Mouse (Mus musculus): ENCODE measurements around the gene Cyfip1. TPM values are rescaled to one million over a fixed set of nuclear protein-coding genes. Genes with fewer than 3 reads are reported as not detected.

The Cyfip1 gene
- polyA plus RNA-seq, 1 experiment from 2014 or later: 54.8 TPM

- H3K27me3 ChIP-seq (ENCODE audit: control insufficient read depth, insufficient read depth, low read length): no peaks in the 10 kb centered on the region
- no peaks in the 10 kb centered on the region; the same call in 1 of the 2 replicates for H3K9me3 ChIP-seq (ENCODE audit: control insufficient read depth, low read length)
- no peak overlapping the region for H3K9ac ChIP-seq (ENCODE audit: low read length)
- no peak for ATAC-seq (ENCODE audit: insufficient number of reproducible peaks, insufficient read depth, low FRiP score, low read depth)
- H3K4me2 ChIP-seq (ENCODE audit: low read length): no peak overlapping the region
- 90% methylated on average over 2 of the region's 2 CpGs for WGBS
- H3K4me3 ChIP-seq (ENCODE audit: control insufficient read depth in 1 of 2, insufficient read depth in 1 of 2, low read depth in 1 of 2, low read length in 2 of 2): no peak overlapping the region
- peaks cover 16% of the 10 kb centered on the region; the same call in 1 of the 2 replicates for H3K36me3 ChIP-seq (ENCODE audit: control insufficient read depth, insufficient read depth, low read length)
- H3K4me1 ChIP-seq (ENCODE audit: control insufficient read depth in 2 of 2, insufficient read depth in 2 of 2, low read length in 2 of 2): peaks cover 0 to 3% of the 10 kb centered on the region in 2 experiments; a peak in 2 of 4 replicates
- no peak overlapping the region for H3K27ac ChIP-seq (replicated peaks in 1 of 2; ENCODE audit: control insufficient read depth in 1 of 2, insufficient read depth in 1 of 2, low read depth in 2 of 2, low read length in 2 of 2)
These were observed 114.5 kb downstream of the Cyfip1 start for GRCm38 (mm10) chr7:55956054-55956453.

- H3K9ac ChIP-seq (ENCODE audit: low read length): no peak overlapping the region
- H3K27me3 ChIP-seq (ENCODE audit: control insufficient read depth, insufficient read depth, low read length): no peaks in the 10 kb centered on the region
- H3K4me2 ChIP-seq (ENCODE audit: low read length): no peak overlapping the region
- no peak for ATAC-seq (ENCODE audit: insufficient number of reproducible peaks, insufficient read depth, low FRiP score, low read depth)
- no peak overlapping the region for H3K27ac ChIP-seq (replicated peaks in 1 of 2; ENCODE audit: control insufficient read depth in 1 of 2, insufficient read depth in 1 of 2, low read depth in 2 of 2, low read length in 2 of 2)
- H3K4me3 ChIP-seq (ENCODE audit: control insufficient read depth in 1 of 2, insufficient read depth in 1 of 2, low read depth in 1 of 2, low read length in 2 of 2): no peak overlapping the region
- peaks cover 16% of the 10 kb centered on the region; the same call in 1 of the 2 replicates for H3K36me3 ChIP-seq (ENCODE audit: control insufficient read depth, insufficient read depth, low read length)
- peaks cover 0 to 5% of the 10 kb centered on the region in 2 experiments; a peak in 2 of 4 replicates for H3K4me1 ChIP-seq (ENCODE audit: control insufficient read depth in 2 of 2, insufficient read depth in 2 of 2, low read length in 2 of 2)
- 89% methylated on average over 3 of the region's 3 CpGs for WGBS
- H3K9me3 ChIP-seq (ENCODE audit: control insufficient read depth, low read length): no peaks in the 10 kb centered on the region; the same call in 1 of the 2 replicates
These were observed 115.6 kb downstream of the Cyfip1 start for GRCm38 (mm10) chr7:55957178-55957577.

GRCm38 (mm10) chr7:55957916-55958315 lies 116.4 kb downstream of the Cyfip1 start:
- Histone ChIP-seq H3K27ac (replicated peaks in 1 of 2; ENCODE audit: control insufficient read depth in 1 of 2, insufficient read depth in 1 of 2, low read depth in 2 of 2, low read length in 2 of 2) (no peak overlapping the region), H3K36me3 (ENCODE audit: control insufficient read depth, insufficient read depth, low read length) (peaks cover 16% of the 10 kb centered on the region; the same call in 1 of the 2 replicates), H3K4me2 (ENCODE audit: low read length) (no peak overlapping the region), H3K27me3 (ENCODE audit: control insufficient read depth, insufficient read depth, low read length) (no peaks in the 10 kb centered on the region), H3K9ac (ENCODE audit: low read length) (no peak overlapping the region), H3K9me3 (ENCODE audit: control insufficient read depth, low read length) (no peaks in the 10 kb centered on the region; the same call in 1 of the 2 replicates), H3K4me1 (ENCODE audit: control insufficient read depth in 2 of 2, insufficient read depth in 2 of 2, low read length in 2 of 2) (peaks cover 0 to 8% of the 10 kb centered on the region in 2 experiments; a peak in 2 of 4 replicates), H3K4me3 (ENCODE audit: control insufficient read depth in 1 of 2, insufficient read depth in 1 of 2, low read depth in 1 of 2, low read length in 2 of 2) (no peak overlapping the region)
- 94% methylated on average over 4 of the region's 4 CpGs for whole genome bisulfite sequencing
- no peak for ATAC-seq (ENCODE audit: insufficient number of reproducible peaks, insufficient read depth, low FRiP score, low read depth)

GRCm38 (mm10) chr7:55959801-55960200 lies 118.3 kb downstream of the Cyfip1 start:
- Histone ChIP-seq H3K4me1 (ENCODE audit: control insufficient read depth in 2 of 2, insufficient read depth in 2 of 2, low read length in 2 of 2) (peaks cover 0 to 9% of the 10 kb centered on the region in 2 experiments; a peak in 2 of 4 replicates), H3K27ac (replicated peaks in 1 of 2; ENCODE audit: control insufficient read depth in 1 of 2, insufficient read depth in 1 of 2, low read depth in 2 of 2, low read length in 2 of 2) (no peak overlapping the region), H3K36me3 (ENCODE audit: control insufficient read depth, insufficient read depth, low read length) (peaks cover 10% of the 10 kb centered on the region; the same call in 1 of the 2 replicates), H3K4me2 (ENCODE audit: low read length) (no peak overlapping the region), H3K9ac (ENCODE audit: low read length) (no peak overlapping the region), H3K4me3 (ENCODE audit: control insufficient read depth in 1 of 2, insufficient read depth in 1 of 2, low read depth in 1 of 2, low read length in 2 of 2) (no peak overlapping the region), H3K9me3 (ENCODE audit: control insufficient read depth, low read length) (no peaks in the 10 kb centered on the region), H3K27me3 (ENCODE audit: control insufficient read depth, insufficient read depth, low read length) (no peaks in the 10 kb centered on the region)
- ATAC-seq (ENCODE audit: insufficient number of reproducible peaks, insufficient read depth, low FRiP score, low read depth): no peak
- WGBS: 89% methylated on average over 3 of the region's 3 CpGs

GRCm38 (mm10) chr7:55960506-55960905 lies 119.0 kb downstream of the Cyfip1 start:
- Histone ChIP-seq H3K9ac (ENCODE audit: low read length) (no peak overlapping the region), H3K4me2 (ENCODE audit: low read length) (no peak overlapping the region)
- no peak for ATAC-seq (ENCODE audit: insufficient number of reproducible peaks, insufficient read depth, low FRiP score, low read depth)

GRCm38 (mm10) chr7:55962004-55962908 lies 120.7 kb downstream of the Cyfip1 start, which contains the start of gene Nipa2:
Gene Nipa2, minus strand, starts transcription at chr7:55962476.
- H3K36me3 ChIP-seq (ENCODE audit: control insufficient read depth, insufficient read depth, low read length): peaks cover 10% of the 10 kb centered on the region; the same call in 1 of the 2 replicates
- H3K4me2 ChIP-seq (ENCODE audit: low read length): peak within 1 kb of the TSS; percentile 68
- peak within 1 kb of the TSS; percentile 86 for H3K9ac ChIP-seq (ENCODE audit: low read length)
- H3K4me1 ChIP-seq (ENCODE audit: control insufficient read depth in 2 of 2, insufficient read depth in 2 of 2, low read length in 2 of 2): peaks cover 0 to 9% of the 10 kb centered on the region in 2 experiments; a peak in 2 of 4 replicates
- ATAC-seq (ENCODE audit: insufficient number of reproducible peaks, insufficient read depth, low FRiP score, low read depth): peak; percentile 97
- peak within 1 kb of the TSS; percentile 77 to 83 for H3K27ac ChIP-seq (replicated peaks in 1 of 2; ENCODE audit: control insufficient read depth in 1 of 2, insufficient read depth in 1 of 2, low read depth in 2 of 2, low read length in 2 of 2)
- H3K9me3 ChIP-seq (ENCODE audit: control insufficient read depth, low read length): no peaks in the 10 kb centered on the region
- WGBS: under 1% methylated on average over 70 of the region's 70 CpGs
- peak within 1 kb of the TSS; percentile 70 to 76 for H3K4me3 ChIP-seq (ENCODE audit: control insufficient read depth in 1 of 2, insufficient read depth in 1 of 2, low read depth in 1 of 2, low read length in 2 of 2)
- no peaks in the 10 kb centered on the region for H3K27me3 ChIP-seq (ENCODE audit: control insufficient read depth, insufficient read depth, low read length)

More at GRCm38 (mm10) chr7:55960506-55960905, 119.0 kb downstream of the Cyfip1 start:
- H3K36me3 ChIP-seq (ENCODE audit: control insufficient read depth, insufficient read depth, low read length): peaks cover 10% of the 10 kb centered on the region; the same call in 1 of the 2 replicates
- peaks cover 0 to 9% of the 10 kb centered on the region in 2 experiments; a peak in 2 of 4 replicates for H3K4me1 ChIP-seq (ENCODE audit: control insufficient read depth in 2 of 2, insufficient read depth in 2 of 2, low read length in 2 of 2)
- H3K4me3 ChIP-seq (ENCODE audit: control insufficient read depth in 1 of 2, insufficient read depth in 1 of 2, low read depth in 1 of 2, low read length in 2 of 2): no peak overlapping the region
- no peaks in the 10 kb centered on the region for H3K27me3 ChIP-seq (ENCODE audit: control insufficient read depth, insufficient read depth, low read length)
- 94% methylated on average over 1 of the region's 1 CpGs for WGBS
- H3K27ac ChIP-seq (replicated peaks in 1 of 2; ENCODE audit: control insufficient read depth in 1 of 2, insufficient read depth in 1 of 2, low read depth in 2 of 2, low read length in 2 of 2): no peak overlapping the region
- H3K9me3 ChIP-seq (ENCODE audit: control insufficient read depth, low read length): no peaks in the 10 kb centered on the region

- Histone ChIP-seq H3K4me1 (ENCODE audit: control insufficient read depth in 2 of 2, insufficient read depth in 2 of 2, low read length in 2 of 2) (peaks cover 0 to 4% of the 10 kb centered on the region in 2 experiments; a peak in 2 of 4 replicates), H3K4me2 (ENCODE audit: low read length) (no peak overlapping the region), H3K4me3 (ENCODE audit: control insufficient read depth in 1 of 2, insufficient read depth in 1 of 2, low read depth in 1 of 2, low read length in 2 of 2) (no peak overlapping the region), H3K27me3 (ENCODE audit: control insufficient read depth, insufficient read depth, low read length) (no peaks in the 10 kb centered on the region), H3K9me3 (ENCODE audit: control insufficient read depth, low read length) (no peaks in the 10 kb centered on the region), H3K9ac (ENCODE audit: low read length) (no peak overlapping the region), H3K27ac (replicated peaks in 1 of 2; ENCODE audit: control insufficient read depth in 1 of 2, insufficient read depth in 1 of 2, low read depth in 2 of 2, low read length in 2 of 2) (no peak overlapping the region), H3K36me3 (ENCODE audit: control insufficient read depth, insufficient read depth, low read length) (no peaks in the 10 kb centered on the region)
- ATAC-seq (ENCODE audit: insufficient number of reproducible peaks, insufficient read depth, low FRiP score, low read depth): no peak
- 47% methylated on average over 3 of the region's 3 CpGs for WGBS
These were observed 125.4 kb downstream of the Cyfip1 start for GRCm38 (mm10) chr7:55966866-55967460.
